Mouse (Mus musculus): ENCODE data around the gene Gmcl1. TPM values are rescaled to one million over a fixed set of nuclear protein-coding genes. Genes with fewer than 3 reads are reported as not detected.

The Gmcl1 gene
- 27.6 and 33.4 TPM in 2 replicates for total RNA-seq (2017)

- peak; percentile 90 for ATAC-seq (ENCODE audit: extremely low read depth, insufficient number of reproducible peaks, low FRiP score, poor library complexity, severe bottlenecking)
Measured at GRCm38 (mm10) chr6:86733183-86733876, at the start of gene Gmcl1. Gmcl1 (minus strand) TSS chr6:86733383.

DNA sequence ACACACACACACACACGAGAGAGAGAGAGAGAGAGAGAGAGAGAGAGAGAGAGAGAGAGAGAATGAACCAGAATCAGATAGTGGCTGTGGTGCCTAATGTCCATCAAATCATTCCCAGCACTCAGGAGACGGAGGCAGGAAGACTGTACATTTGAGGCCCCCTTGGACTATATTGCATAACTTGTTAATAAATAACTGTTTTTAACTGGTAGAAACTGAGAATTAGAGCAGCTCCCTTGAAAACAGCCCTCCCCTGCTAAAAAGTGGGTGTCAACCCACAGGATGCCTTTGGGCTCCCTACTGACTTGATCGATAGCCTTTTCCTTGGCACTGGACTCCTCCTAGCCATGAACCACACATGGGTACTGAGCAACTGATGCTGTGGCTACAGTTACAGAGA is 49.2 kb upstream of the Gmcl1 start:
- no peak for ATAC-seq (ENCODE audit: extremely low read depth, insufficient number of reproducible peaks, low FRiP score, poor library complexity, severe bottlenecking)

GRCm38 (mm10) chr6:86781361-86781957 is 48.3 kb upstream of the Gmcl1 start:
- no peak for ATAC-seq (ENCODE audit: extremely low read depth, insufficient number of reproducible peaks, low FRiP score, poor library complexity, severe bottlenecking)

- ATAC-seq (ENCODE audit: extremely low read depth, insufficient number of reproducible peaks, low FRiP score, poor library complexity, severe bottlenecking), result no peak
Measured at GRCm38 (mm10) chr6:86778910-86779594, 45.9 kb upstream of the Gmcl1 start.

GRCm38 (mm10) chr6:86777181-86777580 is 44.0 kb upstream of the Gmcl1 start:
- ATAC-seq (ENCODE audit: extremely low read depth, insufficient number of reproducible peaks, low FRiP score, poor library complexity, severe bottlenecking), result no peak

DNA sequence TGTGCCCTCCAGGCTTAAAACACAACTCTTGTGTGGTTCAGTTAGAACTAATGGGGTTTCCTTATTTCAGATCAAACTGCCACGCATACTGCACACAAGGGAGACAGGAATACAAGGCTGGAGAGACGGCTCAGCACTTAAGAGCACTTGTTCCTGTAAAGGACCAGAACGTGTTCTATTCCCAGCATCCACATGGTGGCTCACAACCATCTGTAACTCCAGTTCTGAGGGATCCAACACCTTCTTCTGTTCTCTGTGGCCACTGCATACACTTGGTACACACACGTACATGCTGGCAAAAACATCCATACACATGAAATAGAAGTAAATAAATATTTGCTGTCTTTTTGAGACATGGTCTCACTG is 43.5 kb upstream of the Gmcl1 start:
- ATAC-seq (ENCODE audit: extremely low read depth, insufficient number of reproducible peaks, low FRiP score, poor library complexity, severe bottlenecking), result no peak

- no peak for ATAC-seq (ENCODE audit: extremely low read depth, insufficient number of reproducible peaks, low FRiP score, poor library complexity, severe bottlenecking)
Measured at GRCm38 (mm10) chr6:86776001-86776705, 43.0 kb upstream of the Gmcl1 start.

- no peak for ATAC-seq (ENCODE audit: extremely low read depth, insufficient number of reproducible peaks, low FRiP score, poor library complexity, severe bottlenecking)
Measured at GRCm38 (mm10) chr6:86774937-86775336, 41.8 kb upstream of the Gmcl1 start.

GRCm38 (mm10) chr6:86773830-86774229 is 40.6 kb upstream of the Gmcl1 start:
- no peak for ATAC-seq (ENCODE audit: extremely low read depth, insufficient number of reproducible peaks, low FRiP score, poor library complexity, severe bottlenecking)

DNA sequence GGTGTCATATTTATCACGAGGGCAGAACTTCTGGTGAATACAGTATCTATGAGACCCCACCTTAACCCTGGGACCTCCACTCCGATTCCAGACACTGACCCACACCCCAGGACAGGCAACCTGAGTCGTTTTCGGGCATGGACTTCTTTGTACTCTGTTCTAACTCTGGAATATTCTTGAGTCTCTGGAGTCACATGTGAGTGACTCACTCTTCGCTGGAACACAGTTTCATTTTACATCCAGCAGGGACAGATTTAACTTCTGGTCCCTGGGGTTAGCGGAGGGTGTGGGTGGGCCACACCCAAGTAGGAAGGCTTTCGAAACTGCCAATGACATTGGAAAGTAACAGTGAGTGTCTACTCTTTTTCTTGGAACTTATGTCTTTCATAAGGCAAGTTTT is 39.4 kb upstream of the Gmcl1 start:
- no peak for ATAC-seq (ENCODE audit: extremely low read depth, insufficient number of reproducible peaks, low FRiP score, poor library complexity, severe bottlenecking)

GRCm38 (mm10) chr6:86768938-86769337 is 35.8 kb upstream of the Gmcl1 start:
- no peak for ATAC-seq (ENCODE audit: extremely low read depth, insufficient number of reproducible peaks, low FRiP score, poor library complexity, severe bottlenecking)

DNA sequence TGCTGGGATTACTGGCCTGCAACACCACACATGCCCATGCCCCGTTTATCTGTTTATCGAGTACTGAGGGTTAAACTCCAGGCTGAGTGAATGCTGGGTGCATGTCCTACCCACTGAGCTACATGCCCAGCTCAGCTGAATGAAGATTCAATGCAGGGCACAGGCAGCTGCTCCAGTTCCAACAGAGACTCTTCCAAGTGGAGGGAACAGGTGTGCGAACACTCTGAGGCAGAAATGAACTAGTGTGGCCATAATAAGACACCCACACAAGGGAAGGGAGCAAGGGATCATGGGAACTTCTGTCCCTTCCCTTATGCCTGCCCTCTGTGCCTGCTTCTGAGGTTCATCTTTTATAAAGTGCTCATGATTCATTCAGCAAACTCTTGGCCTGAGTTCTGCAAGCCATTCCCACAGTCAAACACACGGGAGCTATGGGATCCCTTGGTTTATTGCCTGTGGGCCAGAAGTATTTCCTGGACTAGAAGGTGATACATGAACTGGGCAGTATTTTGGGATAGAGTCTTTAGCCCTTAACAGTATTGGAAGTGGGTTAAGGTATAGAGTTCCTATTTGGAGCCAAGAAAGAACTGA is 35.1 kb upstream of the Gmcl1 start:
- ATAC-seq (ENCODE audit: extremely low read depth, insufficient number of reproducible peaks, low FRiP score, poor library complexity, severe bottlenecking), result no peak

- no peak for ATAC-seq (ENCODE audit: extremely low read depth, insufficient number of reproducible peaks, low FRiP score, poor library complexity, severe bottlenecking)
Measured at GRCm38 (mm10) chr6:86767465-86767864, 34.3 kb upstream of the Gmcl1 start.

DNA sequence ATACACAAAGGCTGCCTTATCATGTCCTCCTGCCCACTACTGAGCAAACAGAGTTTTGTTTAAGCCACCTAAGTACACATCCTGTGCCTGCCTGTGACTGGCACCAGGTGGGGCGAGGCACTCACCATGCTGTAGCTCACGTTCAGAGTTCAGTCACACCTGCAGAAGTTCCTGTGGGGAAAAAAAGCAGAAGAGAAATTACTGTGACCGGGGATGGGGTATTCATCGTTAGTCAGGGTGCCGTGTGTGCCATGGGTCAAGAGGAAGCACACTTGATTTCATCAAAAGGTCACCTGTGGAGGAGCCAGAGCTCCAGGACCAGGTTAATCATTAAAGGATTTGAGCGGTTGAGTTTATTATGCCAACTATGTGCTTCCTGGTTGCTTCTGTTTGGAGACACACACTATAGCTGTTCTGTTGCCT is 32.5 kb upstream of the Gmcl1 start:
- ATAC-seq (ENCODE audit: extremely low read depth, insufficient number of reproducible peaks, low FRiP score, poor library complexity, severe bottlenecking), result peak; percentile 68

GRCm38 (mm10) chr6:86754105-86754863 is 21.1 kb upstream of the Gmcl1 start:
- ATAC-seq (ENCODE audit: extremely low read depth, insufficient number of reproducible peaks, low FRiP score, poor library complexity, severe bottlenecking), result no peak

DNA sequence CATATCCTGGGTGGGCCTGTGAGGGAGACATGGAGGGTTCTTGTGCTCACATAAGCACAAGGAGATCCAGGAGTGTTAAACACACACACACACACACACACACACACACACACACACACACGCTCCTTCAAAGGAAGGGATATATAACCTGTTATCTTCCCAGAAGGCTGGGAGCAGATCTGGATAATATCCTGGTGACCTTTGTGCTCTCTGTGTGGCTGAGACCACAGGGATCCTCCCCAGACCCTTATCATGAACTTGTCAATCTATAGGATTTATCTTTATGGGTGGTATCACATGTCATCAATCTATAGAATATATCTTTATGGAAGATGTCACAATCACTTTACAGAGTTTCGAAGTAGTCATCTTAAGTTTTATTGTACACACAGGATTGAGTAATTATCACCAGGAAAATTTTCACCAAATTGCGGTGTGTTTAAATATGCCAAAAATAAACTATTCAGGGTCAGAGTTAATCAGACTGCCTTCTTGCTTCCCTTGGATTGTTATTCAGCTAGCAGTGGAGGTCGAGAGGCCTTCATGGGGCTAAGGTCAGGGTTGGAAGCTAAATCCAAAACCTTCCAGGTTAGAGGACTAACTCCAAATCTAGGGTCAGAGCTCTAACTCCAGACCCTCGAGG is 19.8 kb upstream of the Gmcl1 start:
- ATAC-seq (ENCODE audit: extremely low read depth, insufficient number of reproducible peaks, low FRiP score, poor library complexity, severe bottlenecking), result no peak

DNA sequence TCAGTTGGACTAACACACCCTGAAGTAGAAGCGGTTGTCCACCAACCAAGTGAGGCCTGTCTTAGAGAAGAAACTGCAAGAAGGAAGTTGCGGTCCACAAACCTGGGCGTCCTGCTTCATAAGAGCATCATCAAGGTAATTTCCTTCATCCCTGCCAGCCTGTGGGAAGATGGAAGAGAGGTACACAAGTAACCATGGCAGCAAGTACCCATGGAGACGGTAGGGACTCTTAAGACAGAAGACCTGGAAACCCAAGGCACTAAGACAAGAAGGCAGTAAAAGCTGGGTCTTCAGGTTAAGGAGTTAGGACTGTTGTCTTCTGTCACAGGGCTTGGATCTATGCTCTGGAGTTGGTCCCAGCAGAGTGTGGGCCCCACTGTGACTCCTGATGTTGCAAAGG is 17.8 kb upstream of the Gmcl1 start:
- no peak for ATAC-seq (ENCODE audit: extremely low read depth, insufficient number of reproducible peaks, low FRiP score, poor library complexity, severe bottlenecking)

- no peak for ATAC-seq (ENCODE audit: extremely low read depth, insufficient number of reproducible peaks, low FRiP score, poor library complexity, severe bottlenecking)
Measured at GRCm38 (mm10) chr6:86749817-86750216, 16.6 kb upstream of the Gmcl1 start.
